Mouse (Mus musculus) stomach, embryonic 16.5 days (tissue): ENCODE measurements at regions not wholly inside any gene's neighbourhood (a gene's known extent, or its start where the extent isn't known, plus 50 kb on each side); places are given as distances from the start of the nearest gene placed in this dataset.
A peak's percentile ranks its signal among the peaks of the same experiment; 100 is the strongest.

ENCODE experiments used
- ATAC-seq: fragments of 200-750 bp; cut with Nextera tagmentation; 2 replicates; pipeline ENCODE4 v1.8.0; 2017; ENCODE audit warnings: moderate number of reproducible peaks, moderate TSS enrichment; ENCODE audit not compliant: insufficient read depth, low FRiP score
- H3K27ac ChIP-seq: fragments of 300-500 bp; sonication (generic); 2 replicates; pipeline ENCODE4 v1.5.1; 2014; ENCODE audit warnings: low read length
- H3K27me3 ChIP-seq: fragments of 300-500 bp; sonication (generic); 2 replicates; pipeline ENCODE4 v1.6.1; 2014; ENCODE audit warnings: low read length, control low read depth, mixed read lengths; ENCODE audit not compliant: control insufficient read depth, insufficient read depth
- H3K36me3 ChIP-seq: fragments of 300-500 bp; sonication (generic); 2 replicates; pipeline ENCODE4 v1.6.1; 2014; ENCODE audit warnings: low read length; ENCODE audit not compliant: control insufficient read depth, insufficient read depth
- H3K4me1 ChIP-seq: fragments of 300-500 bp; sonication (generic); 2 replicates; pipeline ENCODE4 v1.6.1; 2014; ENCODE audit warnings: low read length, control low read depth, mixed read lengths; ENCODE audit not compliant: control insufficient read depth, insufficient read depth
- H3K4me2 ChIP-seq: fragments of 300-500 bp; sonication (generic); 2 replicates; pipeline ENCODE4 v1.6.1; 2014; ENCODE audit warnings: low read depth, low read length, mixed read lengths
- H3K4me3 ChIP-seq: fragments of 300-500 bp; sonication (generic); replicated peaks from 2 replicates; pipeline ENCODE4 v1.5.1; 2014; ENCODE audit warnings: mild to moderate bottlenecking, low read length
- H3K9ac ChIP-seq: fragments of 300-500 bp; sonication (generic); 2 replicates; pipeline ENCODE4 v1.6.1; 2014; ENCODE audit warnings: low read length
- H3K9me3 ChIP-seq: fragments of 300-500 bp; sonication (generic); replicated peaks from 2 replicates; pipeline ENCODE4 v1.6.1; 2016; ENCODE audit warnings: low read length, control low read depth; ENCODE audit not compliant: control insufficient read depth
- WGBS: fragments of 180-500 bp; shearing (Covaris S2); extraction: QIAGEN DNeasy Blood & Tissue Kit; methylation state at CpG from one replicate; pipeline ENCODE4 v1.1.7; 2014; 5-methylcytosine and 5-hydroxymethylcytosine counted together

DNA sequence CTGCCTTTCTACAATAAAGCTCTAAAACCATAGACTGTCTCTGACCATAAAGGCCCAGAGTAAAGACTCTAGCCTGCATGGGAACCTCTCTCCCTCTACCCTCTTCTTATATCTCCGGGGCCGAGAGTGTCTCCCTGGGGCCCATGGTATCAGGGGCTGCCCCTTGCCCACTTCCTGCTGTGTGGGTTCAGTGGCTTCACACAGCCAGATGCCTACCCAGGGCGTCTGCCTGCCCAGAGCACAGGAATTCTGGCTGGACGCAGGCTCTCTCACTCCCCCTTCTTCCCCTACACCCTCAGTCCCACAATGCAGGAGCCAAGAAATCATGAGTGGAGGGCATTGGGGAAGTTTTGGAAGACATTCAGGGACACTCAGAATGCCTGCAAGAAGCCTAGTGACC, 150.8 kb downstream of the Bod1 start:
- no peak overlapping the region for H3K9ac ChIP-seq
- no peak overlapping the region for H3K4me3 ChIP-seq
- H3K4me1 ChIP-seq = no peaks in the 10 kb centered on the region
- 72% methylated on average over 4 of the region's 4 CpGs for WGBS
- H3K9me3 ChIP-seq = no peaks in the 10 kb centered on the region
- no peak for ATAC-seq
- H3K36me3 ChIP-seq = no peaks in the 10 kb centered on the region
- H3K27me3 ChIP-seq = no peaks in the 10 kb centered on the region
- no peak overlapping the region for H3K4me2 ChIP-seq
- H3K27ac ChIP-seq = no peak overlapping the region

- WGBS = 58% methylated on average over 5 of the region's 5 CpGs
- Histone ChIP-seq H3K27ac (no peak overlapping the region), H3K36me3 (no peaks in the 10 kb centered on the region), H3K4me3 (no peak overlapping the region), H3K4me2 (no peak overlapping the region), H3K9me3 (no peaks in the 10 kb centered on the region), H3K4me1 (no peaks in the 10 kb centered on the region), H3K27me3 (no peaks in the 10 kb centered on the region), H3K9ac (no peak overlapping the region)
- ATAC-seq = no peak
Observed at GRCm38 (mm10) chr11:31503239-31503916, 133.5 kb upstream of the Stc2 start.

DNA sequence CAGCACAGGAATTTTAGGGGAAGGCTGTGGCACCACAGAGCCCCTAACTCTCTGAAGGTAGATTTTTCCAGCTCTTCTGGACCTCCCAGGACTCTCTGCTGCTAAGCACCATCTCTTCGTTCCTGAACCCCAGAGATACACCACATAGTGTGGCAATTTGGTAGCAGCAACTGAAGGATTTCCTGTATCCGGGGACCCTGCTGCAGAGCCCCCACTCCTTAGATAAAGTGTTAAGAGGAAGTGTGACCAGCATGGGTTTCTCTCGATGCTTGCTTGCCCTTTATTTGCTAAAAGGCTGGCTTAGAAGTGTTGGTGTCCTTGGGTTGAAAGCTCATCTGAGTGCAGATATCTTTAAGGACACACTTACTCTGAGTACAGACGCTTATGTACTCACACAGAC, 115.6 kb upstream of the Stc2 start:
- WGBS = 59% methylated on average over 4 of the region's 4 CpGs
- ATAC-seq = no peak
- no peaks in the 10 kb centered on the region for H3K27me3 ChIP-seq
- no peaks in the 10 kb centered on the region for H3K9me3 ChIP-seq
- H3K9ac ChIP-seq = no peak overlapping the region
- no peak overlapping the region for H3K27ac ChIP-seq
- H3K36me3 ChIP-seq = no peaks in the 10 kb centered on the region
- H3K4me1 ChIP-seq = peaks cover 2% of the 10 kb centered on the region; the same call in 1 of the 2 replicates
- no peak overlapping the region for H3K4me2 ChIP-seq
- no peak overlapping the region for H3K4me3 ChIP-seq

- Histone ChIP-seq H3K27me3 (no peaks in the 10 kb centered on the region), H3K9ac (no peak overlapping the region), H3K4me2 (no peak overlapping the region), H3K4me1 (peaks cover 4% of the 10 kb centered on the region; the same call in 1 of the 2 replicates), H3K9me3 (no peaks in the 10 kb centered on the region), H3K27ac (no peak overlapping the region), H3K36me3 (no peaks in the 10 kb centered on the region), H3K4me3 (no peak overlapping the region)
- WGBS = 85% methylated on average over 1 of the region's 1 CpGs
- ATAC-seq = no peak
Observed at GRCm38 (mm10) chr11:31481057-31481340, 111.1 kb upstream of the Stc2 start.

GRCm38 (mm10) chr11:31480225-31481056, 110.6 kb upstream of the Stc2 start:
- WGBS = 39% methylated on average over 5 of the region's 5 CpGs
- Histone ChIP-seq H3K4me3 (no peak overlapping the region), H3K9me3 (no peaks in the 10 kb centered on the region), H3K4me1 (peaks cover 4% of the 10 kb centered on the region; the same call in 1 of the 2 replicates), H3K27me3 (no peaks in the 10 kb centered on the region), H3K9ac (no peak overlapping the region), H3K4me2 (no peak overlapping the region), H3K27ac (no peak overlapping the region), H3K36me3 (no peaks in the 10 kb centered on the region)
- no peak for ATAC-seq

DNA sequence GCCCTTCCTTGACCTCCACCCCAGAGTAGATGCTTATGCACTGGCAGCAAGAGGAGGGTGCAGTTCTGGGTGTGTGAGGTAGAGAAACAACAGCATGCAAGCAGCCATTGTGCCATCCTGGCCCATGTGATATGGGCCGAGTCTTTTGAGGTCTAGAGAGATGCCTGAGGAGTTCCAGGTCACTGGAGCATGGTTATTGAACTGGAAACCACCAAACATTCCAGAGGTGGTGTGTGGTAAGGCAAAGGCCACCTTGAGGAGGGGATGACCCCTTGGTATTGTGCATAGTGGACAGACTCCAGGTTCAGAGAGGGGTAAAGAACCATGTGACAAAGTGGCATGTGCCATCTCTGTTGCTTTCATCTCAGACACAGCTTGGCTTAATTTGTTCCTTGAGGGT, 107.9 kb upstream of the Stc2 start:
- Histone ChIP-seq H3K36me3 (no peaks in the 10 kb centered on the region), H3K27ac (no peak overlapping the region), H3K9me3 (no peaks in the 10 kb centered on the region), H3K4me3 (no peak overlapping the region), H3K4me1 (peaks cover 4% of the 10 kb centered on the region; the same call in 1 of the 2 replicates), H3K9ac (no peak overlapping the region), H3K27me3 (no peaks in the 10 kb centered on the region), H3K4me2 (no peak overlapping the region)
- WGBS = 76% methylated on average over 1 of the region's 1 CpGs
- ATAC-seq = no peak

DNA sequence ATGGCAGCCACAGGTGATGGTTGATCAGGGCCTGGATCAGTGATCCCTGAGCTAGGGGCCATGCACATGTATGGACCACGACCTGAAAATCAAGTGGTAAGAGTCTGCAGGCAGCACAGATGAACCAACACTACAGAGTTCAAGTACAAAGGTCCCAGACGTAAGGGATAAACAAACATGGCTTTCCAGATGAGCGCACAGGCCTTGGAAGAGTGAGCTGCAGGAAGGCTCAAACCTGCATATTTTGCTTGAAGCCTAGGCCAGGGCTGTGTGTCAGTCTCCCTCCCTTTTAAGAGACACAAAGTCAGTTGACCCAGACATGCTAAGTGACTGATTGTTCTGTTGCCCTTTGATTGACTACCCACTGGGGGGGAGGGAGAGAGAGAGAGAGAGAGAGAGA, 107.2 kb upstream of the Stc2 start:
- no peaks in the 10 kb centered on the region for H3K27me3 ChIP-seq
- no peak overlapping the region for H3K4me2 ChIP-seq
- no peak overlapping the region for H3K9ac ChIP-seq
- peaks cover 4% of the 10 kb centered on the region; the same call in 1 of the 2 replicates for H3K4me1 ChIP-seq
- no peak overlapping the region for H3K4me3 ChIP-seq
- no peaks in the 10 kb centered on the region for H3K9me3 ChIP-seq
- H3K36me3 ChIP-seq = no peaks in the 10 kb centered on the region
- no peak for ATAC-seq
- 52% methylated on average over 3 of the region's 3 CpGs for WGBS
- no peak overlapping the region for H3K27ac ChIP-seq

DNA sequence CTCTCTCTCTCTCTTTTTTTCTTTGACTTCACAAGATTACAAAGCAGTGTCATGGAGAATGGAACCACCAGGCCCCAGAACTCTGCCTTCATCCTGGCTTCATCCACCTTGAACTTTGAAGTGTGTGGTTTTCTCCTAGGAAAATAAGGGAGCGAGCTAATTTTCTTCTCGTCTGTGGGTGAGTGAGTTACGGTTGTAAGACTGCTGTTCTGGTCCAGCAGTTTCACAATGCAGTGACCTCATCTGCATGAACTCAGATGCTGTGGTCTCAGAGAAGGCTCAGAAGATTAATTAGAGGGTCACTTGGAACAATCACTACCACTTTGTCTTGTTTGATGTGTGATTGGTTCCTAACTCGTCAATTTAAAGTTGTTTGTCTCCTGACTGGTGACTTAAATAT, 103.1 kb upstream of the Stc2 start:
- Histone ChIP-seq H3K9ac (no peak overlapping the region), H3K36me3 (no peaks in the 10 kb centered on the region), H3K4me2 (no peak overlapping the region), H3K4me3 (no peak overlapping the region), H3K9me3 (no peaks in the 10 kb centered on the region), H3K27ac (no peak overlapping the region), H3K27me3 (no peaks in the 10 kb centered on the region), H3K4me1 (no peaks in the 10 kb centered on the region)
- no peak for ATAC-seq
- WGBS = 50% methylated on average over 4 of the region's 4 CpGs

DNA sequence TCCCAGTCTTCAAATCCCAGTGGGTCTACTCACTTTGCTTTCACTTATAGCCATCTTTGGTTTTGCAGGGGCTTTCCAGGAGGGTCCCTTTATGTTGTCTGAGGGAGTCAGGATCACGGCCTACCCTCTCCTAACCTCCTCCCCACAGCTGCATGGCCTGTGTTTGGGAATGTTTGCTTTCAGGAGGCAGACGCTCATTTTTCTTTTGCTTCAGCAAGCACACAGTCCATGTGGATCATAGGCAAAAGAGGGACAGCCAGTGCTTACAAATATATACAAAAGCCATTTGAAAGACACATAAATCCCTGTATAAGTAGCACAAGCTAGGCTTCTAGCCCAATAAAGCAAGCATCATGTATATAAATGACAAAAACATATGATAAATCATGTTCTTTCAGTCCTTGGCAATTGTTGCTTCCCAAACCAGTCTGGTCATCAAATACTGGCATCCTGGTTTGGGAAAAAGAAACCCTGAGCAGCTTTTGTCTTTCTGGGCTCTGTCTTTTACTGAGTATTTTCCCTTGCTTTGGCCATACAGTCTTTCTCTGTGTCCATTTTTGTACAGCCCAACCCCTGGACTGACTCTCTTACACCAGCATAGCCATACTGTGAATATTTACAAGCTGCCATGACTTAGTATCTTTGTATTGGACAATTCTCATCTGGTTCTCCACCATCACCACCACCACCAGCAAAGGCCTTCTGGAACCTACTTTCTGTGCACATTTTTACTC, 101.0 kb upstream of the Stc2 start:
- ATAC-seq = peak; percentile 67
- Histone ChIP-seq H3K4me2 (no peak overlapping the region), H3K4me1 (no peaks in the 10 kb centered on the region), H3K27ac (peak overlapping the region; percentile 66), H3K4me3 (no peak overlapping the region), H3K27me3 (no peaks in the 10 kb centered on the region), H3K9me3 (no peaks in the 10 kb centered on the region), H3K9ac (no peak overlapping the region), H3K36me3 (no peaks in the 10 kb centered on the region)
- WGBS = 26% methylated on average over 2 of the region's 2 CpGs
